ENCODE assay signal across 21 mouse cellular contexts in the genomic region with DNA sequence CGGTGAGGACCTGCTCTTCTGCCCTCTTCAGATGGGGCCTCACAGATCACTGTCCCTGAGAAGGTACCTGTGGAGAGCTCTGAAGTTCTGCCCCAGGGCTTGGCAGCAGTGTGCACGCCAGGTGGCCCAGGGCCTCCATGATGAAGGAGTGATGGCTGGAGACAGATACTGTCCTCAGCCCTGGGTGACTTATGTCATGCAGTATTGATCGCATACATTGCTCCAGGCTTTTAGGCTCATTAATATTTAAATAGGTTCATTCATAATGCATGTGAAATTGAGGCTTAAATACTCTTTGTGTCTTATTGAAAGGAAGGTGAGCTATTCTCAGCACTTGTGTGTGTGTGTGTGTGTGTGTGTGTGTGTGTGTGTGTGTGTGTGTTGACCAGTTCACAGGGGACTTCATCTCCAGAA.
DNase-seq lines count a peak whose midpoint lies in the region; ATAC-seq lines count a peak whose summit lies in the region.
"Had no signal": no experiment of that assay in that cellular context is flagged by ENCODE, and none has a peak within 500 bp of the region (broad histone marks: within the 10 kb centered on the region; RNA-seq: fewer than 3 reads in every experiment).

No protein-coding gene starts in this region.

- no peak overlapping the region for H3K4me3 ChIP-seq in neural tube, embryonic 11.5 days (ENCODE audit: low read depth, low read length)
- no peak overlapping the region for H3K4me3 ChIP-seq in neural tube, embryonic 15.5 days (replicated peaks)
- no peak overlapping the region for H3K4me3 ChIP-seq in hindbrain, embryonic 16.5 days (ENCODE audit: low read length)
- H3K4me3 ChIP-seq in midbrain, embryonic 16.5 days (ENCODE audit: low read depth, low read length), result no peak overlapping the region
- H3K4me3 ChIP-seq: forebrain, embryonic 10.5 days; gastrocnemius, adult 2 months; heart, embryonic 12.5 days; left cerebral cortex, adult 2 months; limb, embryonic 10.5 days; liver, embryonic 12.5 days had no signal

- 65% methylated on average over 3 of the region's 3 CpGs for WGBS in neural tube, embryonic 11.5 days
- 37% methylated on average over 3 of the region's 3 CpGs for WGBS in neural tube, embryonic 15.5 days
- 47% methylated on average over 3 of the region's 3 CpGs for WGBS in hindbrain, embryonic 16.5 days
- WGBS in midbrain, embryonic 16.5 days, result 46% methylated on average over 3 of the region's 3 CpGs

- no peak overlapping the region for H3K9ac ChIP-seq in neural tube, embryonic 11.5 days (ENCODE audit: low read length)
- no peak overlapping the region for H3K9ac ChIP-seq in neural tube, embryonic 15.5 days (replicated peaks)
- no peak overlapping the region for H3K9ac ChIP-seq in hindbrain, embryonic 16.5 days (ENCODE audit: low read depth, low read length)
- no peak overlapping the region for H3K9ac ChIP-seq in midbrain, embryonic 16.5 days (ENCODE audit: low read depth, low read length)
- H3K9ac ChIP-seq: heart, embryonic 12.5 days; liver, embryonic 12.5 days had no signal

- ATAC-seq in neural tube, embryonic 11.5 days (ENCODE audit: insufficient read depth, low FRiP score, low TSS enrichment), result peak; percentile 46
- ATAC-seq in neural tube, embryonic 15.5 days (ENCODE audit: low FRiP score), result no peak
- ATAC-seq in hindbrain, embryonic 16.5 days, result peak; percentile 40; the same call in 1 of the 2 replicates
- ATAC-seq in midbrain, embryonic 16.5 days, result peak; percentile 83
- ATAC-seq: liver, embryonic 12.5 days had no signal

- no peaks in the 10 kb centered on the region for H3K36me3 ChIP-seq in neural tube, embryonic 11.5 days (ENCODE audit: control insufficient read depth, insufficient read depth, low read length)
- no peaks in the 10 kb centered on the region for H3K36me3 ChIP-seq in neural tube, embryonic 15.5 days
- no peaks in the 10 kb centered on the region for H3K36me3 ChIP-seq in hindbrain, embryonic 16.5 days (ENCODE audit: control insufficient read depth, insufficient read depth, low read length)
- H3K36me3 ChIP-seq in midbrain, embryonic 16.5 days (ENCODE audit: control insufficient read depth, insufficient read depth, low read length), result no peaks in the 10 kb centered on the region; the same call in 1 of the 2 replicates
- H3K36me3 ChIP-seq: forebrain, embryonic 10.5 days; heart, embryonic 12.5 days; limb, embryonic 10.5 days; liver, embryonic 12.5 days had no signal

- H3K4me2 ChIP-seq in neural tube, embryonic 11.5 days (ENCODE audit: low read depth), result no peak overlapping the region
- H3K4me2 ChIP-seq in neural tube, embryonic 15.5 days, result no peak overlapping the region
- H3K4me2 ChIP-seq in hindbrain, embryonic 16.5 days (ENCODE audit: low read length), result no peak overlapping the region
- no peak overlapping the region for H3K4me2 ChIP-seq in midbrain, embryonic 16.5 days (ENCODE audit: low read length)
- H3K4me2 ChIP-seq: heart, embryonic 12.5 days; liver, embryonic 12.5 days had no signal

- no peaks in the 10 kb centered on the region for H3K27me3 ChIP-seq in neural tube, embryonic 11.5 days (ENCODE audit: control insufficient read depth, insufficient read depth, low read length)
- H3K27me3 ChIP-seq in neural tube, embryonic 15.5 days (replicated peaks), result no peaks in the 10 kb centered on the region
- H3K27me3 ChIP-seq in hindbrain, embryonic 16.5 days (replicated peaks; ENCODE audit: control insufficient read depth, insufficient read depth, low read length), result no peaks in the 10 kb centered on the region
- H3K27me3 ChIP-seq in midbrain, embryonic 16.5 days (ENCODE audit: control insufficient read depth, insufficient read depth, low read depth, low read length), result no peaks in the 10 kb centered on the region
- H3K27me3 ChIP-seq: heart, embryonic 12.5 days; liver, embryonic 12.5 days had no signal

- no peak overlapping the region for H3K27ac ChIP-seq in neural tube, embryonic 11.5 days (ENCODE audit: low read depth, low read length)
- H3K27ac ChIP-seq in neural tube, embryonic 15.5 days (replicated peaks), result no peak overlapping the region
- no peak overlapping the region for H3K27ac ChIP-seq in hindbrain, embryonic 16.5 days (ENCODE audit: low read depth, low read length)
- H3K27ac ChIP-seq in midbrain, embryonic 16.5 days (ENCODE audit: low read length), result 0 out of 2 replicates have a peak overlapping the region, but pooled peaks have one; percentile 22
- H3K27ac ChIP-seq: forebrain, embryonic 10.5 days; gastrocnemius, adult 2 months; left cerebral cortex, adult 2 months; limb, embryonic 10.5 days; liver, embryonic 12.5 days had no signal

- H3K4me1 ChIP-seq in neural tube, embryonic 11.5 days (ENCODE audit: control insufficient read depth, insufficient read depth, low read length), result no peaks in the 10 kb centered on the region
- H3K4me1 ChIP-seq in neural tube, embryonic 15.5 days, result no peaks in the 10 kb centered on the region
- H3K4me1 ChIP-seq in hindbrain, embryonic 16.5 days (ENCODE audit: control insufficient read depth, insufficient read depth, low read depth, low read length), result no peaks in the 10 kb centered on the region
- H3K4me1 ChIP-seq in midbrain, embryonic 16.5 days (ENCODE audit: control insufficient read depth, insufficient read depth, low read length), result no peaks in the 10 kb centered on the region
- H3K4me1 ChIP-seq: forebrain, embryonic 10.5 days; heart, embryonic 12.5 days; limb, embryonic 10.5 days; liver, embryonic 12.5 days had no signal

- no peak for DNase-seq in neural tube, embryonic 11.5 days (ENCODE audit: low spot score)
- no peak for DNase-seq in testis, postnatal 14 days (ENCODE audit: low spot score)
- no peak for DNase-seq in c-Kit-positive CD71-positive TER-119-positive erythroid progenitor cells, embryonic 14.5 days (ENCODE audit: low spot score)
- no peak for DNase-seq in spleen, adult 12 weeks (ENCODE audit: low spot score)
- DNase-seq: adrenal gland, postnatal 10 days; cerebellum, adult 11 months; cerebellum, postnatal 14 days; gastrocnemius, adult 2 months; kidney, adult 9 months; kidney, postnatal 4 days; layer of hippocampus, adult 9-11 months; lung, adult 2 months; lung, postnatal 4 days had no signal

- H3K9me3 ChIP-seq in neural tube, embryonic 11.5 days (ENCODE audit: control insufficient read depth, low read length), result no peaks in the 10 kb centered on the region
- H3K9me3 ChIP-seq in neural tube, embryonic 15.5 days (replicated peaks), result no peaks in the 10 kb centered on the region
- H3K9me3 ChIP-seq in hindbrain, embryonic 16.5 days (ENCODE audit: control insufficient read depth, low read length), result no peaks in the 10 kb centered on the region
- no peaks in the 10 kb centered on the region for H3K9me3 ChIP-seq in midbrain, embryonic 16.5 days (replicated peaks; ENCODE audit: control insufficient read depth, low read length, poor library complexity, severe bottlenecking)
- H3K9me3 ChIP-seq: forebrain, embryonic 10.5 days; heart, embryonic 12.5 days; limb, embryonic 10.5 days; liver, embryonic 12.5 days had no signal
